Mouse (Mus musculus) myocyte (in vitro differentiated cells): Measurements from ENCODE around the gene Zfp652.
"Not testable (repeated sequence)": the region's sequence is repeated elsewhere in the genome, so short reads cannot be mapped to it uniquely, and the experiment has no call there.

Source experiments
- E2F4 ChIP-seq: IDR thresholded peaks from one replicate; pipeline ENCODE4 v1.6.1; 2011; ENCODE audit warnings: mild to moderate bottlenecking, control low read depth, moderate library complexity; ENCODE audit not compliant: insufficient read depth
- POLR2A ChIP-seq: IDR thresholded peaks from one replicate; pipeline ENCODE4 v1.6.1; 2011; ENCODE audit warnings: low read depth, mild to moderate bottlenecking, control low read depth, moderate library complexity; ENCODE audit not compliant: insufficient read length

DNA sequence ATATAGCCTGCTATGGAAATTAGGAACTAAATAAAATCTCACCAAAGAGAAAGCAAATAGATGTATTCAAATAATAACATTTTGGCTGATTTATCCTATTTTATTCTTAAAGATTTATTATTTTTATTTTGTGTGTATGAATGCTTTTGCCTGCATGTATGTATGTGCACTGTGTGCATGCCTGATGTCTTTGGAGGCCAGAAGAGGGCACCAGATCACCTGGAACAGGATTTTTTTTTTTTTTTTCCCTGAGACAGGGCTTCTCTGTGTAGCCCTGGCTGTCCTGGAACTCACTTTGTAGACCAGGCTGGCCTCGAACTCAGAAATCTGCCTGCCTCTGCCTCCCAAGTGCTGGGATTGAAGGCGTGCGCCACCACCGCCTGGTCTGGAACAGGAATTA, 42.7 kb downstream of the Zfp652 start:
- TF ChIP-seq POLR2A, E2F4: not testable (repeated sequence)
